Mouse (Mus musculus): ENCODE data around the gene Kank1.

DNA sequence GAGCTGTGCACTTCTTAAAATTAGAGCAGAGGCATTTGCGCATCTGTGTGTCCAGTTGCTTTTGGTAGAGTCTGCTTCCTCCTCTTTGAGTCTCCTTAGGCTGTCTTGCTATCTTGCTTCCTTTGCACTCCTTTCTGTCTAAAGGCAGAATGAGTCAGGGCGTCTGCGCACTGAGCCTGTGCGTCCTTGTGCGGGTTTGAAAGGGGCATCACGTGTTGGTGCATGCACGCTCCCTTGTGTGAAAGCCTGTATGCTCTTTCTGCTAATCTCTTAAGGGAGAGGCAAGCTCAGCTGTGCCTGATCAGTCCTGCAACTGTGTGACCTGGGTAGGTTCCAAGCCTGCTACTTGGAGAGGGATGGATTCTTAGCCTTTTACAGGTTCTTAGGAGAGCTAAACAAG lies 136.0 kb downstream of the Kank1 start:
- no peak for TF ChIP-seq CTCF (IDR thresholded peaks at IDR 0.05; ENCODE audit: low read depth, low read length)
- TF ChIP-seq POLR2A (IDR thresholded peaks at IDR 0.05; ENCODE audit: borderline replicate concordance, low read depth, low read length) = no peak

Measured in bone marrow macrophage, adult 2 months (primary cell).